Mouse (Mus musculus) ovary, postnatal 14 days (tissue): ENCODE data around the gene Cic.

ENCODE experiments used
- DNase-seq: peaks from one replicate; pipeline ENCODE4 v3.0.0; 2022; ENCODE audit warnings: low spot score

The Cic gene

GRCm38 (mm10) chr7:25283637-25284036, 16.1 kb downstream of the Cic start:
- no peak for DNase-seq

GRCm38 (mm10) chr7:25284171-25284570, 16.7 kb downstream of the Cic start:
- DNase-seq: no peak

- no peak for DNase-seq
Measured at GRCm38 (mm10) chr7:25284766-25285165, 17.3 kb downstream of the Cic start.

GRCm38 (mm10) chr7:25285511-25286238, 18.2 kb downstream of the Cic start:
- DNase-seq: no peak

GRCm38 (mm10) chr7:25286989-25287388, 19.5 kb downstream of the Cic start:
- DNase-seq: no peak

GRCm38 (mm10) chr7:25288011-25288410, 20.5 kb downstream of the Cic start:
- DNase-seq: no peak

- DNase-seq: no peak
Measured at GRCm38 (mm10) chr7:25288721-25289120, 21.2 kb downstream of the Cic start.

- no peak for DNase-seq
Measured at GRCm38 (mm10) chr7:25289925-25290324, 22.4 kb downstream of the Cic start.

GRCm38 (mm10) chr7:25290463-25290862, 23.0 kb downstream of the Cic start:
- no peak for DNase-seq

GRCm38 (mm10) chr7:25290911-25291310, 23.4 kb downstream of the Cic start:
- no peak for DNase-seq

GRCm38 (mm10) chr7:25292107-25292506, 24.6 kb downstream of the Cic start:
- no peak for DNase-seq

- DNase-seq: no peak
Measured at GRCm38 (mm10) chr7:25293191-25293739, 25.8 kb downstream of the Cic start.

GRCm38 (mm10) chr7:25294495-25294894, 27.0 kb downstream of the Cic start:
- no peak for DNase-seq

GRCm38 (mm10) chr7:25294960-25295722, 27.6 kb downstream of the Cic start:
- DNase-seq: no peak

- no peak for DNase-seq
Measured at GRCm38 (mm10) chr7:25296945-25297453, 29.5 kb downstream of the Cic start.

- DNase-seq: peak; percentile 69
Measured at GRCm38 (mm10) chr7:25297454-25298325, 30.2 kb downstream of the Cic start, which contains the start of gene Pafah1b3. TSS of gene Pafah1b3 (minus strand) at chr7:25297986.

- no peak for DNase-seq
Measured at GRCm38 (mm10) chr7:25301063-25301462, 33.6 kb downstream of the Cic start, which contains the start of gene Prr19. TSS of gene Prr19 (plus strand) at chr7:25301411.

- no peak for DNase-seq
Measured at GRCm38 (mm10) chr7:25303003-25303684, 35.6 kb downstream of the Cic start.

GRCm38 (mm10) chr7:25303685-25304006, 36.1 kb downstream of the Cic start:
- DNase-seq: no peak

GRCm38 (mm10) chr7:25305481-25305880, 38.0 kb downstream of the Cic start:
- no peak for DNase-seq

GRCm38 (mm10) chr7:25305956-25306613, 38.6 kb downstream of the Cic start, which contains the start of gene Tmem145:
TSS of gene Tmem145 (plus strand) at chr7:25306106.
- no peak for DNase-seq
